In the genomic region with DNA sequence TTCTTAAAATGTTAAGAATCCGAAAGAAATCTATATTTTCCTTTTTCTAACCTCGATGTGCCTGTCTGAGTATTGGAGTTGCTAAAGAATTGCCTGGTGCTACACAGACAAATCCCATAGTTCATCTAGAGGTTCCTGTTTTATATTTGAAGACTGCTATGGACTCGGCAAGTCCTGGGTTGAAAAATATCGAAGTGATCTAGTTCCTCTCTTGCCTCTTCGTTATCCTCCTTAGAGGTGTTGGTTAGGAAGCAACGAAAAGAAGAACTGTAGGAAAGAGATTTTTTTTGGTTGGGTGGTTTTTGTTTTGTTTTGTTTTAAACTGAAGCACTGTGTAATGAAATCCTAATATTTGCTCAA, we compare ENCODE assay signal across 9 mouse cellular contexts. TPM values are rescaled to one million over a fixed set of nuclear protein-coding genes. Genes with fewer than 3 reads are reported as not detected.
A peak's percentile ranks its signal among the peaks of the same experiment; 100 is the strongest.
DNase-seq lines count a peak whose midpoint lies in the region; ATAC-seq and TF ChIP-seq lines count a peak whose summit lies in the region.
"Had no signal": no experiment of that assay in that cellular context is flagged by ENCODE, and none has a peak within 500 bp of the region (broad histone marks: within the 10 kb centered on the region; RNA-seq: fewer than 3 reads in every experiment).

No protein-coding gene starts in this region.

- no peak for DNase-seq in kidney, adult 8-10 months
- DNase-seq in embryonic facial prominence, embryonic 10.5 days (ENCODE audit: low spot score) = no peak
- DNase-seq in midbrain, postnatal 0 days (ENCODE audit: low spot score) = no peak
- DNase-seq in natural killer cell, adult 2 months (ENCODE audit: low spot score in 2 of 2) = no peak
- DNase-seq in layer of hippocampus, postnatal 10 days (ENCODE audit: low spot score in 2 of 2) = no peak
- DNase-seq in adrenal gland, postnatal 14 days = no peak

- no peaks in the 10 kb centered on the region for H3K27me3 ChIP-seq in kidney, embryonic 16.5 days (ENCODE audit: insufficient read depth, low read length)
- H3K27me3 ChIP-seq in embryonic facial prominence, embryonic 10.5 days (replicated peaks; ENCODE audit: low read depth, poor library complexity, severe bottlenecking) = peaks cover 9% of the 10 kb centered on the region; the same call in 1 of the 2 replicates
- no peaks in the 10 kb centered on the region for H3K27me3 ChIP-seq in intestine, embryonic 15.5 days (replicated peaks)
- H3K27me3 ChIP-seq in midbrain, postnatal 0 days (ENCODE audit: insufficient read depth, low read length) = no peaks in the 10 kb centered on the region

- peak overlapping the region; percentile 96 for H3K4me3 ChIP-seq in kidney, embryonic 16.5 days (ENCODE audit: low read length)
- peak overlapping the region; percentile 96 for H3K4me3 ChIP-seq in embryonic facial prominence, embryonic 10.5 days
- H3K4me3 ChIP-seq in intestine, embryonic 15.5 days (replicated peaks) = peak overlapping the region; percentile 89
- H3K4me3 ChIP-seq in midbrain, postnatal 0 days (ENCODE audit: low read depth, low read length) = peak overlapping the region; percentile 78

- peak overlapping the region; percentile 98 for H3K9ac ChIP-seq in kidney, embryonic 16.5 days (replicated peaks; ENCODE audit: low read length)
- peak overlapping the region; percentile 95 for H3K9ac ChIP-seq in intestine, embryonic 15.5 days
- H3K9ac ChIP-seq in midbrain, postnatal 0 days (replicated peaks; ENCODE audit: low read length, poor library complexity, severe bottlenecking) = peak overlapping the region; percentile 77; the same call in 1 of the 2 replicates

- H3K9me3 ChIP-seq in kidney, embryonic 16.5 days (ENCODE audit: low read length) = no peaks in the 10 kb centered on the region
- H3K9me3 ChIP-seq in embryonic facial prominence, embryonic 10.5 days = no peaks in the 10 kb centered on the region
- no peaks in the 10 kb centered on the region for H3K9me3 ChIP-seq in intestine, embryonic 15.5 days
- no peaks in the 10 kb centered on the region for H3K9me3 ChIP-seq in midbrain, postnatal 0 days (ENCODE audit: low read length)

- no peak for TF ChIP-seq CTCF in midbrain, postnatal 0 days (IDR thresholded peaks at IDR 0.05)

- ATAC-seq in kidney, embryonic 16.5 days (ENCODE audit: low FRiP score, low TSS enrichment) = no peak
- no peak for ATAC-seq in intestine, embryonic 15.5 days
- ATAC-seq in midbrain, postnatal 0 days (ENCODE audit: low FRiP score) = no peak

- H3K4me2 ChIP-seq in kidney, embryonic 16.5 days (replicated peaks; ENCODE audit: low read depth, low read length) = peak overlapping the region; percentile 54
- H3K4me2 ChIP-seq in intestine, embryonic 15.5 days (replicated peaks) = peak overlapping the region; percentile 64
- H3K4me2 ChIP-seq in midbrain, postnatal 0 days (ENCODE audit: low read depth, low read length, poor library complexity, severe bottlenecking) = peak overlapping the region; percentile 55

- peaks cover 17% of the 10 kb centered on the region for H3K4me1 ChIP-seq in kidney, embryonic 16.5 days (ENCODE audit: insufficient read depth, low read length)
- H3K4me1 ChIP-seq in embryonic facial prominence, embryonic 10.5 days = peaks cover 39% of the 10 kb centered on the region
- H3K4me1 ChIP-seq in intestine, embryonic 15.5 days (replicated peaks) = peaks cover 2% of the 10 kb centered on the region; the same call in 1 of the 2 replicates
- 0 out of 2 replicates have a peak, but pooled peaks cover 3% of the 10 kb centered on the region for H3K4me1 ChIP-seq in midbrain, postnatal 0 days (ENCODE audit: insufficient read depth, low read length)

- 14% methylated on average over 6 of the region's 6 CpGs for whole genome bisulfite sequencing in kidney, embryonic 16.5 days
- WGBS in embryonic facial prominence, embryonic 10.5 days = 39% methylated on average over 6 of the region's 6 CpGs
- WGBS in intestine, embryonic 15.5 days = 15% methylated on average over 6 of the region's 6 CpGs
- 21% methylated on average over 6 of the region's 6 CpGs for WGBS in midbrain, postnatal 0 days

- peaks cover 10% of the 10 kb centered on the region for H3K36me3 ChIP-seq in kidney, embryonic 16.5 days (ENCODE audit: insufficient read depth, low read length)
- peaks cover 38% of the 10 kb centered on the region for H3K36me3 ChIP-seq in embryonic facial prominence, embryonic 10.5 days (replicated peaks)
- H3K36me3 ChIP-seq in intestine, embryonic 15.5 days = no peaks in the 10 kb centered on the region
- no peaks in the 10 kb centered on the region for H3K36me3 ChIP-seq in midbrain, postnatal 0 days (ENCODE audit: insufficient read depth, low read length)

- no peak overlapping the region for H3K27ac ChIP-seq in kidney, embryonic 16.5 days (ENCODE audit: low read length)
- peak overlapping the region; percentile 99; the same call in 1 of the 2 replicates for H3K27ac ChIP-seq in embryonic facial prominence, embryonic 10.5 days (replicated peaks)
- H3K27ac ChIP-seq in intestine, embryonic 15.5 days = no peak overlapping the region
- no peak overlapping the region for H3K27ac ChIP-seq in midbrain, postnatal 0 days (ENCODE audit: low read depth, low read length)

RNA-seq across cellular contexts. Expression of a gene that starts 1.5 kb away (rescaled TPM):
- 59.9 and 63.5 TPM in 2 replicates for polyA plus RNA-seq in kidney, embryonic 16.5 days (2015; fragmentation: Nextera tagmentation; extraction: Ambion mirVana)
- 67.5 and 73.2 TPM in 2 replicates for polyA plus RNA-seq in embryonic facial prominence, embryonic 10.5 days (2016; fragmentation: Nextera tagmentation; extraction: Ambion mirVana)
- polyA plus RNA-seq in intestine, embryonic 15.5 days (2015; fragmentation: Nextera tagmentation; extraction: Ambion mirVana) = 38.8 and 47.1 TPM in 2 replicates
- 43.9 and 46.1 TPM in 2 replicates for total RNA-seq in midbrain, postnatal 0 days (2014; rRNA removed)
- 16.2 and 17.5 TPM in 2 replicates for polyA plus RNA-seq in midbrain, postnatal 0 days (2015; fragmentation: Nextera tagmentation; extraction: Ambion mirVana)
- 10 to 100 TPM; 32.1 to 35.7 TPM for total RNA-seq in layer of hippocampus, postnatal 10 days (2021)
- total RNA-seq in adrenal gland, postnatal 14 days (2021) = 58.4 and 60.1 TPM in 2 replicates

RNA-seq across cellular contexts. Expression of a gene that starts 40.4 kb away (rescaled TPM):
- not detected in 2 replicates for polyA plus RNA-seq in kidney, embryonic 16.5 days (2015; fragmentation: Nextera tagmentation; extraction: Ambion mirVana)
- not detected in 2 replicates for polyA plus RNA-seq in embryonic facial prominence, embryonic 10.5 days (2016; fragmentation: Nextera tagmentation; extraction: Ambion mirVana)
- polyA plus RNA-seq in intestine, embryonic 15.5 days (2015; fragmentation: Nextera tagmentation; extraction: Ambion mirVana) = not detected in 2 replicates
- total RNA-seq in midbrain, postnatal 0 days (2014; rRNA removed) = not detected in 2 replicates
- polyA plus RNA-seq in midbrain, postnatal 0 days (2015; fragmentation: Nextera tagmentation; extraction: Ambion mirVana) = 0.06 TPM in 1 of 2 replicates, not detected in the other
- not detected for total RNA-seq in layer of hippocampus, postnatal 10 days (2021)
- not detected in 2 replicates for total RNA-seq in adrenal gland, postnatal 14 days (2021)
- total RNA-seq: hematopoietic stem cell, adult 5-6 weeks had no signal

RNA-seq across cellular contexts. Expression of a gene that starts 53.0 kb away (rescaled TPM):
- polyA plus RNA-seq in kidney, embryonic 16.5 days (2015; fragmentation: Nextera tagmentation; extraction: Ambion mirVana) = 26.9 and 27.6 TPM in 2 replicates
- 25.9 and 27.1 TPM in 2 replicates for polyA plus RNA-seq in embryonic facial prominence, embryonic 10.5 days (2016; fragmentation: Nextera tagmentation; extraction: Ambion mirVana)
- 20.6 and 21.8 TPM in 2 replicates for polyA plus RNA-seq in intestine, embryonic 15.5 days (2015; fragmentation: Nextera tagmentation; extraction: Ambion mirVana)
- total RNA-seq in midbrain, postnatal 0 days (2014; rRNA removed) = 33.6 and 36.7 TPM in 2 replicates
- polyA plus RNA-seq in midbrain, postnatal 0 days (2015; fragmentation: Nextera tagmentation; extraction: Ambion mirVana) = 24.6 and 28.3 TPM in 2 replicates
- 10 to 100 TPM; 24.5 to 26.6 TPM for total RNA-seq in layer of hippocampus, postnatal 10 days (2021)
- total RNA-seq in adrenal gland, postnatal 14 days (2021) = 34.9 and 38.7 TPM in 2 replicates
